Mouse (Mus musculus): ENCODE results near the gene Saysd1. TPM values are rescaled to one million over a fixed set of nuclear protein-coding genes. Genes with fewer than 3 reads are reported as not detected.

Gene Saysd1
- polyA plus RNA-seq, 1 experiment from 2014 or later, result 7.7 TPM

DNA sequence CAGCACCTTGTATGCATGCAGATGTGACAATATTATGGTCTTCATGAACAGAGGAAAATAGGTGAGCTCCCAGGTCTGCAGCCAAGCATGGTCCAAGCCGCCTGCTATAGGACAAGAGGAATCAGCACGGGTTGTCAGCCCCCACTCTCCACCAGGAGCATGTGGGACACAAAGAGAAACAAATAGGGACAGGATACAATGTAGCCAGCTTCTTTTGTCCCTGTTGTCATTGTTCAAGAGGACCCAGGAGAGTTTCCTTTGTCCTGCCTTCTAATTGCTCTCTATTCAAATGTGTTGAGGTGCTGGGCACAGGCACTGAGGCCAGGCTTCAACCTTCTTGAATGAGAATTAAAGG, 89.9 kb downstream of the Saysd1 start:
- no peaks in the 10 kb centered on the region for H3K27me3 ChIP-seq (replicated peaks; ENCODE audit: control insufficient read depth, insufficient read depth, low read length)
- no peak for DNase-seq (ENCODE audit: low spot score)
- 32% methylated on average over 2 of the region's 2 CpGs for WGBS
- ATAC-seq (replicated peaks; ENCODE audit: low FRiP score), result no peak
- no peaks in the 10 kb centered on the region for H3K9me3 ChIP-seq (ENCODE audit: control insufficient read depth, low read length)
- no peak overlapping the region for H3K9ac ChIP-seq (ENCODE audit: low read depth, low read length)
- no peak overlapping the region for H3K4me3 ChIP-seq (ENCODE audit: low read depth, low read length)
- no peak overlapping the region for H3K4me2 ChIP-seq
- no peaks in the 10 kb centered on the region for H3K4me1 ChIP-seq (replicated peaks; ENCODE audit: control insufficient read depth, insufficient read depth, low read length)
- no peaks in the 10 kb centered on the region for H3K36me3 ChIP-seq (ENCODE audit: control insufficient read depth, insufficient read depth, low read length)
- no peak overlapping the region for H3K27ac ChIP-seq (ENCODE audit: low read depth, low read length)

DNA sequence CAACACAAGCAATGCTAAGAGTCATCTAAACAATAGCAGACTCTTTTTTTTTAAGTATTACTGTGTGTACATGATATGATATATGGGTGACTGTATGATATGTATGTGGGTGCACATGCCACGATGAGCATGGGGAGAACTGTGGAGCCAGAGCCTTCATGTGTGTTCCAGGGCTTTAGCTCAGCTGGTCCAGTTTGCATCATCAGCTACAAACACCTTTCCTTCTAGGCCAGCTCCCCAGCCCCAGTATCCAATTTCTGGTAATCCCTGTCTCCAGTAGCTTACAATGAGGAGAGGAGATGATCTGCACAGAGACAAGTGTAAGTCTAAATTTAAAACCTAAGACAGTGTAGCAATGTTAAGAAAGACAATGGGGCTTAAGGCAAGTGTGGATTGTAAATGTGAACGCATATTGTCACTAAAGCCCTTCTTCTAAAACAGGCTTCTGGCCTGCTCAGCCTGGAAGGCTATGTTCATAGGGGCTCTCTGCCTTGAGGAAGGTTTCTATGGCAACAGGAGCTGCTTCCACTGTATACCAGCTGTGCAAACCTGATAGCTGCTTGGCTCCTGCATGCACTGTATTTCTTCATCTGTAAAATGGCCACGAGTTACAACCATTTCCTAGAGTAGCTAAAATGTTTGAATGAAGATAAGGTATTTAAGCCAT, 90.4 kb downstream of the Saysd1 start:
- Histone ChIP-seq H3K27me3 (replicated peaks; ENCODE audit: control insufficient read depth, insufficient read depth, low read length) (no peaks in the 10 kb centered on the region), H3K9ac (ENCODE audit: low read depth, low read length) (no peak overlapping the region), H3K4me1 (replicated peaks; ENCODE audit: control insufficient read depth, insufficient read depth, low read length) (no peaks in the 10 kb centered on the region), H3K9me3 (ENCODE audit: control insufficient read depth, low read length) (no peaks in the 10 kb centered on the region), H3K4me3 (ENCODE audit: low read depth, low read length) (no peak overlapping the region), H3K4me2 (no peak overlapping the region), H3K27ac (ENCODE audit: low read depth, low read length) (no peak overlapping the region), H3K36me3 (ENCODE audit: control insufficient read depth, insufficient read depth, low read length) (no peaks in the 10 kb centered on the region)
- 57% methylated on average over 3 of the region's 3 CpGs for whole genome bisulfite sequencing
- no peak for ATAC-seq (replicated peaks; ENCODE audit: low FRiP score)
- no peak for DNase-seq (ENCODE audit: low spot score)

DNA sequence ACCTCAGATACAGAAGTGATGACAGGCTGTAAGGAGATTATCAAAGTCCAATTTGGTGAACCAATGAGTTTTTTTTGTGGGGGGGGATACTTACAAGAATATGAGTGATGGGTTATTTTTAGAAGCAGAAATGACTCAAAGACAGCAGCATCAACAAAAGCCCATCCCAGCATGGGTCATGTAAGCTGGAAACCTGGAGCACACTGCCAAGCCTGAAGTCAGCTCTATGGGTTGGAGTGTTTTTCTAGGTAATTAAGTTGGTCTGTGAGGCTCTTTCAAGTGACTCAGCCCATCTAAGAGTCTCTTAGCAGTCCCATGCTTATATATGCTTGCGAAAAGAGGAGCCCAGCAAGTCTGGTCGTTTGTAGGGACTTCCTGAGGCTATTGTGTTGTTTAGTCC, 91.0 kb downstream of the Saysd1 start:
- H3K27ac ChIP-seq (ENCODE audit: low read depth, low read length), result no peak overlapping the region
- ATAC-seq (replicated peaks; ENCODE audit: low FRiP score), result no peak

DNA sequence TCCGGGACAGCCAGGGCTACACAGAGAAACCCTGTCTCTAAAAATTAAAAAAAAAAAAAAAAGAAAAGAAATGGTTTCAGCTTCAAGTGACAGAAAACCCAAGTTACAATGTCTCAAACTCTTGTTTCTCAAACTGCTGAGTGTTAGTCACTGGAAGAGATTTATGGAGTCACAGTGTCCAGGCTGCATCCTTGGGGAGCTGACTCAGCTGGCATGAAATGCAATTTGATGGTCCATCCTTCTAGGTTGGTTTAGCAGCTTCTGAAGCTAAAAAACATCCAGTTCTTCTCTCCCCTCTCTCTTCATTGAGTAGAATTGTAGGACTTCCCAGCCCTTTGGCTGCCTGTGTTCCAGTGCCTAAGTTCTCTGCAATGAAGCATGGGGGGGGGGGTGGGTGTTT, 94.3 kb downstream of the Saysd1 start:
- H3K4me3 ChIP-seq (ENCODE audit: low read depth, low read length), result no peak overlapping the region
- 83% methylated on average over 1 of the region's 1 CpGs for WGBS
- H3K9me3 ChIP-seq (ENCODE audit: control insufficient read depth, low read length), result no peaks in the 10 kb centered on the region
- ATAC-seq (replicated peaks; ENCODE audit: low FRiP score) (no peak), DNase-seq (ENCODE audit: low spot score) (no peak)
- H3K36me3 ChIP-seq (ENCODE audit: control insufficient read depth, insufficient read depth, low read length), result no peaks in the 10 kb centered on the region
- no peak overlapping the region for H3K4me2 ChIP-seq
- no peaks in the 10 kb centered on the region for H3K4me1 ChIP-seq (replicated peaks; ENCODE audit: control insufficient read depth, insufficient read depth, low read length)
- no peak overlapping the region for H3K9ac ChIP-seq (ENCODE audit: low read depth, low read length)
- H3K27me3 ChIP-seq (replicated peaks; ENCODE audit: control insufficient read depth, insufficient read depth, low read length), result no peaks in the 10 kb centered on the region
- H3K27ac ChIP-seq (ENCODE audit: low read depth, low read length), result no peak overlapping the region

More for the DNA sequence above, 91.0 kb downstream of the Saysd1 start:
- Histone ChIP-seq H3K4me2 (no peak overlapping the region), H3K4me3 (ENCODE audit: low read depth, low read length) (no peak overlapping the region), H3K9me3 (ENCODE audit: control insufficient read depth, low read length) (no peaks in the 10 kb centered on the region), H3K4me1 (replicated peaks; ENCODE audit: control insufficient read depth, insufficient read depth, low read length) (no peaks in the 10 kb centered on the region), H3K9ac (ENCODE audit: low read depth, low read length) (no peak overlapping the region), H3K27me3 (replicated peaks; ENCODE audit: control insufficient read depth, insufficient read depth, low read length) (no peaks in the 10 kb centered on the region), H3K36me3 (ENCODE audit: control insufficient read depth, insufficient read depth, low read length) (no peaks in the 10 kb centered on the region)
- 60% methylated on average over 2 of the region's 2 CpGs for WGBS
- DNase-seq (ENCODE audit: low spot score), result no peak

DNA sequence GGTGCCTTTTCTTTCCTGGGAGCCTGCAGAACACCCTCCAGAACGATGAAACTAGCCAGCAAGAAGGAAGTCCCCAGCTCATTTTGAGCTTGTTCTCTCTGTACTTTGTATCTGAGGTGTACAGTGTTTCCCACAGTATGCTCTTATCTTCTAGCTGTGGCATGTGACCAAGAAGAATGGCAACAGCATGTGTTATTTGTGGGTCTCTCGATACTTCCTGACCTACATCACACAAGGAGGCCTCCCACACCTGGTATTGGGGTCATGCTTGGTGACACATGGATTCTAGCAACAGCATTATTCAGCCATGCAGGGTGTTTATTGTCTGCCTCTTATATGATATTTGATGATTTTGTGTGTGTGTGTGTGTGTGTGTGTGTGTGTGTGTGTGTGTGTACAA, 96.5 kb downstream of the Saysd1 start:
- no peak overlapping the region for H3K4me3 ChIP-seq (ENCODE audit: low read depth, low read length)
- no peak overlapping the region for H3K27ac ChIP-seq (ENCODE audit: low read depth, low read length)
- 48% methylated on average over 2 of the region's 2 CpGs for WGBS
- H3K9ac ChIP-seq (ENCODE audit: low read depth, low read length), result no peak overlapping the region
- no peak for ATAC-seq (replicated peaks; ENCODE audit: low FRiP score)
- H3K27me3 ChIP-seq (replicated peaks; ENCODE audit: control insufficient read depth, insufficient read depth, low read length), result no peaks in the 10 kb centered on the region
- H3K4me2 ChIP-seq, result no peak overlapping the region
- H3K4me1 ChIP-seq (replicated peaks; ENCODE audit: control insufficient read depth, insufficient read depth, low read length), result no peaks in the 10 kb centered on the region
- no peaks in the 10 kb centered on the region for H3K36me3 ChIP-seq (ENCODE audit: control insufficient read depth, insufficient read depth, low read length)
- no peak for DNase-seq (ENCODE audit: low spot score)
- H3K9me3 ChIP-seq (ENCODE audit: control insufficient read depth, low read length), result no peaks in the 10 kb centered on the region

DNA sequence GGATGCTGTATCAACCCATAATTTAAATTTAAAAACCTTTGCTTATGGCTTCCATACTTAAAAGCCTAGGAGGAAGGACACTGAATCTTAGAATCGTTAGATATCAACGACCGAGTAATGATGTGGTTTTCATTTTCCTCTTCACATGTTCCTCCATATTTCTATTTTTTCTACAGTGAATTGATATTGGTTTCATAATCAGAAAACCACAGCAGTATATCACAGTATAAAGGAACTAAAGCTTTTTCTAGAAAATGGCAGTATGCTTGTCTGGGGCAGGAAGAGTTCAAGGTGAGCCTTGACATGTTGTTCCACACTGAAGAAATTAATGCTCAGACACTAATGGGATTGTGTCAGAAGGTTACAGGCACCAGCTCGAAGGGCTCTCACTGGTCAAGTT, 97.4 kb downstream of the Saysd1 start:
- no peaks in the 10 kb centered on the region for H3K36me3 ChIP-seq (ENCODE audit: control insufficient read depth, insufficient read depth, low read length)
- no peaks in the 10 kb centered on the region for H3K9me3 ChIP-seq (ENCODE audit: control insufficient read depth, low read length)
- H3K27me3 ChIP-seq (replicated peaks; ENCODE audit: control insufficient read depth, insufficient read depth, low read length), result no peaks in the 10 kb centered on the region
- no peaks in the 10 kb centered on the region for H3K4me1 ChIP-seq (replicated peaks; ENCODE audit: control insufficient read depth, insufficient read depth, low read length)
- H3K4me2 ChIP-seq, result no peak overlapping the region
- 79% methylated on average over 4 of the region's 4 CpGs for WGBS
- H3K4me3 ChIP-seq (ENCODE audit: low read depth, low read length), result no peak overlapping the region
- no peak overlapping the region for H3K9ac ChIP-seq (ENCODE audit: low read depth, low read length)
- DNase-seq (ENCODE audit: low spot score) (no peak), ATAC-seq (replicated peaks; ENCODE audit: low FRiP score) (no peak)
- H3K27ac ChIP-seq (ENCODE audit: low read depth, low read length), result no peak overlapping the region

DNA sequence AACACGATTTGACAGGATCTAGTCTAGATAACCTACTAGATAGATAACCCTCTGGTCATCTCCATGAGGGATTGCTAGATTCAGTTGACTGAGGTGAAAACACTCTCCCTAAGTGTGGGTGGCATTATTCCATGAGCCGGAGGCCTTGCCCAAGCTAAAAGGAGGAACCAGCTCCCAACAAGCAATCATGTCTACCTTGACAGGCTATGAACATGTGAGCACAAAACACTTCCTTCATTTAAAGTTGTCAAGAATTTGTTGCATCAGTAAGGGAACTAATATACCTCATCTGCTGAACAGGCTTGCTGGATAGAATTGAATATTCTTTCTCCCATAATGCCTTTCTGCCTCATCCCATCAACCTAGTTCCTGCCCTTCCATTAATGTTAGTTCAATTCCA, 98.5 kb downstream of the Saysd1 start:
- DNase-seq (ENCODE audit: low spot score) (no peak), ATAC-seq (replicated peaks; ENCODE audit: low FRiP score) (no peak)
- Histone ChIP-seq H3K9ac (ENCODE audit: low read depth, low read length) (no peak overlapping the region), H3K4me3 (ENCODE audit: low read depth, low read length) (no peak overlapping the region), H3K27me3 (replicated peaks; ENCODE audit: control insufficient read depth, insufficient read depth, low read length) (no peaks in the 10 kb centered on the region), H3K27ac (ENCODE audit: low read depth, low read length) (no peak overlapping the region), H3K4me2 (no peak overlapping the region), H3K36me3 (ENCODE audit: control insufficient read depth, insufficient read depth, low read length) (no peaks in the 10 kb centered on the region), H3K4me1 (replicated peaks; ENCODE audit: control insufficient read depth, insufficient read depth, low read length) (no peaks in the 10 kb centered on the region), H3K9me3 (ENCODE audit: control insufficient read depth, low read length) (no peaks in the 10 kb centered on the region)
- 86% methylated on average over 2 of the region's 2 CpGs for WGBS

DNA sequence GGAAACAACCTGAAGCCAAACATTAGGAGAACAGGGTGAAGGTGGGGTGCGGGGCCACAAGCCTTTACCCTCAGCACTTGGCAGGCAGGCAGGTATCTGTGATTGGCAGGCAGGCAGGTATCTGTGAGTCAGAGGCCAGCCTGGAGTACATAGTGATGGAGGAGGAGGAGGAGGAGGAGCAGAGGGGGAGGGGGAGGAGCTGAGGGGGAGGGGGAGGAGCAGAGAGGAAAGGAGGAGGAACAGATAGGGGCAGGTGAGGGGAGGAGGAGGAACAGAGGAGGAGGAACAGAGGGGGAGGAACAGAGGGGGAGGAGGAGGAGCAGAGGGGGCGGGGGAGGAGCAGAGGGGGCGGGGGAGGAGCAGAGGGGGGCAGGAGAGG, 105.6 kb downstream of the Saysd1 start:
- no peak for ATAC-seq (replicated peaks; ENCODE audit: low FRiP score)
- H3K9me3 ChIP-seq (ENCODE audit: control insufficient read depth, low read length), result no peaks in the 10 kb centered on the region
- no peaks in the 10 kb centered on the region for H3K36me3 ChIP-seq (ENCODE audit: control insufficient read depth, insufficient read depth, low read length)
- DNase-seq (ENCODE audit: low spot score), result no peak
- no peak overlapping the region for H3K4me2 ChIP-seq
- H3K9ac ChIP-seq (ENCODE audit: low read depth, low read length), result no peak overlapping the region
- H3K27me3 ChIP-seq (replicated peaks; ENCODE audit: control insufficient read depth, insufficient read depth, low read length), result no peaks in the 10 kb centered on the region
- no peak overlapping the region for H3K27ac ChIP-seq (ENCODE audit: low read depth, low read length)
- WGBS, result 30% methylated on average over 2 of the region's 3 CpGs
- H3K4me3 ChIP-seq (ENCODE audit: low read depth, low read length), result no peak overlapping the region
- H3K4me1 ChIP-seq (replicated peaks; ENCODE audit: control insufficient read depth, insufficient read depth, low read length), result no peaks in the 10 kb centered on the region; the same call in 1 of the 2 replicates

DNA sequence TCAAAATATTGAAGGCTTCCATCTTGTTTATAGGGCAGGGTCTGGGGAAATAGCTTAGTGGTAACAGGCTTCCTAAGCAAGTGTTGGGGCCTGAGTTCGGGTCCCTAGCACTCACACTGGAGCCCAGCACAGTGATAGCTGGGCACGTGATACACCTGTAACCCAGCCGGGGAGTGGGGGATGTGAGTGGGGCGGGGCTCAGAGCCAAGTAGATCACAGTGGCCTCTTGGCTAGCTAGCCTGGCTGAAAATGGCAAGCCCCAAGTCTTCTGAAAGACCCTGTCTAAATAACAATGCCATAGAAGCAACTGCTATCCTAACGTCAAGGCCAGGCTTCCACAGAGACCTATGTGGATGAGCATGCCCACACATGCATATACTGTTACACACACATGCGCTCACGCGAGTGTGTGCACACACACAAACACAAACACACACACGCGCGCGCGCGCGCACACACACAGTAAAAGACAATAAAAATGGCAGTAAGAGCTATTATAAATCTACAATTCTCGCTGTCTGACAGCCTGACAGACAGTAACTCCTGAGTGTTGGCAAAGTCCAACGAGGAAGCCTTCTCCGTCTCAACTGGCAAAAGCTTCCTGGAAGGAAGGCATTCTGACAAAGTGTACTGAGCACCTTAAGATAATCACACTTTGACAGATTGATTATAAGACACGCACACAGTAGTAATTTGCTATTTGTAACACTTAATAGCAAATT, 106.2 kb downstream of the Saysd1 start:
- no peak overlapping the region for H3K27ac ChIP-seq (ENCODE audit: low read depth, low read length)
- H3K36me3 ChIP-seq (ENCODE audit: control insufficient read depth, insufficient read depth, low read length), result no peaks in the 10 kb centered on the region
- no peaks in the 10 kb centered on the region for H3K27me3 ChIP-seq (replicated peaks; ENCODE audit: control insufficient read depth, insufficient read depth, low read length)
- no peak for DNase-seq (ENCODE audit: low spot score)
- no peak overlapping the region for H3K4me2 ChIP-seq
- no peak for ATAC-seq (replicated peaks; ENCODE audit: low FRiP score)
- no peaks in the 10 kb centered on the region for H3K9me3 ChIP-seq (ENCODE audit: control insufficient read depth, low read length)
- H3K4me3 ChIP-seq (ENCODE audit: low read depth, low read length), result no peak overlapping the region
- no peak overlapping the region for H3K9ac ChIP-seq (ENCODE audit: low read depth, low read length)
- H3K4me1 ChIP-seq (replicated peaks; ENCODE audit: control insufficient read depth, insufficient read depth, low read length), result no peaks in the 10 kb centered on the region; the same call in 1 of the 2 replicates
- WGBS, result 74% methylated on average over 19 of the region's 19 CpGs
